Mouse (Mus musculus): ENCODE measurements around the gene Gm17660. TPM values are rescaled to one million over a fixed set of nuclear protein-coding genes. Genes with fewer than 3 reads are reported as not detected.

The Gm17660 gene
- polyA plus RNA-seq, 1 experiment from 2014 or later, result not detected

DNA sequence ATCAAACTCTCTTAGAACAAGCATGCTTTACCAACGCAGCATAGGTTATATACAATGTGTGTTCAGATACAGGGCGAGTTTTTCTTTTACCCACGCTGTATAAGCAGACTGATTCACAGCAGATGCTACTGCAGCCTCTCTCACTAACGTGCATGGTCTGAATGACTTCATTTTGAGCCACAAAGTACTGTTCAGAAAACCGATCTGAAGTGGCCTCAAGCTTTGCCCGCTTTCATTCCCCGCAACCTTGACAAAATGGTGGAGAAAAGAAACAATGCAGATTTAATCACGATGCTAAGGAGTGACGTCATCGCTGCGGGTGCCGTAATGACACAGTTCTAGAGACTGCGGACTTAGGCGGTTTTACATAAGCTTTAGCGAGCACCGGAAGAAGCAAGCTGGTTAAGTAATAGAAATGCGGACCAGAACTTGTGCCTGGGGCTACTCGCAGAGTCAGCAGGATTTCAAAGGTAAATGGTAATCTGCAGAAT lies 31.5 kb upstream of the Gm17660 start:
- peak overlapping the region; percentile 9 for H3K4me2 ChIP-seq (replicated peaks; ENCODE audit: low read depth)
- no peak overlapping the region for H3K4me3 ChIP-seq (ENCODE audit: low read depth, low read length)
- WGBS, result 20% methylated on average over 18 of the region's 18 CpGs
- DNase-seq (ENCODE audit: low spot score) (no peak), ATAC-seq (ENCODE audit: low FRiP score, low TSS enrichment) (0 out of 2 replicates have a peak, but pooled peaks have one; percentile 21)
- H3K9me3 ChIP-seq (ENCODE audit: control insufficient read depth, low read length), result no peaks in the 10 kb centered on the region
- no peak overlapping the region for H3K9ac ChIP-seq (ENCODE audit: low read length)
- H3K4me1 ChIP-seq (replicated peaks; ENCODE audit: control insufficient read depth, insufficient read depth), result no peaks in the 10 kb centered on the region; the same call in 1 of the 2 replicates
- TF ChIP-seq EP300 (optimal IDR thresholded peaks at IDR 0.05) (no peak), CTCF (IDR thresholded peaks at IDR 0.05; ENCODE audit: low read depth) (no peak)
- H3K27ac ChIP-seq (replicated peaks), result peak overlapping the region; percentile 88
- H3K27me3 ChIP-seq (ENCODE audit: control insufficient read depth, insufficient read depth, low read length), result no peaks in the 10 kb centered on the region
- H3K36me3 ChIP-seq (ENCODE audit: control insufficient read depth, insufficient read depth, low read length), result no peaks in the 10 kb centered on the region

DNA sequence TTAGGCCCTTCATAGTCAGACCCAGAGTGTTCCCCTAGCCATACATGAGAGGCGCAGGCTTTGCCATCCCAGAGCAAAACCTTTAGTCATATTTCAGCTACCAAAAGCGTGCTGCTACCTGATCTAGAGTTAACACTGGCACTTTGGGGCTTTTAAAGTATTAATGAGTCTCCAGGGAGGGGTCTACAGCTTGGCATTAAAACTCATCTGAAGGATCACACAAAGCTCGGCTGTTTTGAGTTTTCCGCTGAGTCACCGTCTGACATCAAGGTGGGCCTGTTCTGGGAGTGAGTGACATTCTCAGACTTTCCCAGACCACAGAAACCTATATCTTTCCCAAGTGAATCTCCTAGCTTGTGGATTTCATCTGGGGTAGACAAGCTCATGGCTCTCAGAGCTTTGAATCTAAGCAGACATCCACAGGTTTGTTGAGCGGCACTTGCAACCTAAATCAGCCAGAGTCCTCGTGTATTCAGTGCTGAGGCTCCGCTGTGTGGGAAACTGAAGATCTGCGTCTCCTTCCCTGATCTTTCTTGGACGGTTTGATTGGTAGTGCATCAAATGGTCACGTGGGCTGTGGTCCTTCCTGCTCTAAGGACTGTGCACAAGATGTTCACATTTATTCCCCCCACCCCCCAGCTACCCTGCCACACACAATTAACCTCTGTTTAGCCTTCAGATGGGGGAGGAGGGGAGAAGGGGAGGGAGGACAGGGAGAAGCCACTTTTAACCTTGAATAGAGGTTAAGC lies 30.9 kb upstream of the Gm17660 start:
- no peaks in the 10 kb centered on the region for H3K27me3 ChIP-seq (ENCODE audit: control insufficient read depth, insufficient read depth, low read length)
- peak overlapping the region; percentile 9 for H3K4me2 ChIP-seq (replicated peaks; ENCODE audit: low read depth)
- ATAC-seq (ENCODE audit: low FRiP score, low TSS enrichment) (peak; percentile 37; the same call in 1 of the 2 replicates), DNase-seq (ENCODE audit: low spot score) (no peak)
- TF ChIP-seq CTCF (IDR thresholded peaks at IDR 0.05; ENCODE audit: low read depth) (no peak), EP300 (optimal IDR thresholded peaks at IDR 0.05) (peak; percentile 18)
- H3K36me3 ChIP-seq (ENCODE audit: control insufficient read depth, insufficient read depth, low read length), result no peaks in the 10 kb centered on the region
- H3K9ac ChIP-seq (ENCODE audit: low read length), result no peak overlapping the region
- peak overlapping the region; percentile 88 for H3K27ac ChIP-seq (replicated peaks)
- no peak overlapping the region for H3K4me3 ChIP-seq (ENCODE audit: low read depth, low read length)
- WGBS, result 59% methylated on average over 11 of the region's 11 CpGs
- H3K4me1 ChIP-seq (replicated peaks; ENCODE audit: control insufficient read depth, insufficient read depth), result no peaks in the 10 kb centered on the region; the same call in 1 of the 2 replicates
- H3K9me3 ChIP-seq (ENCODE audit: control insufficient read depth, low read length), result no peaks in the 10 kb centered on the region

- Histone ChIP-seq H3K4me1 (replicated peaks; ENCODE audit: control insufficient read depth, insufficient read depth) (no peaks in the 10 kb centered on the region), H3K27ac (replicated peaks) (no peak overlapping the region), H3K4me3 (ENCODE audit: low read depth, low read length) (no peak overlapping the region), H3K27me3 (ENCODE audit: control insufficient read depth, insufficient read depth, low read length) (no peaks in the 10 kb centered on the region), H3K9ac (ENCODE audit: low read length) (no peak overlapping the region), H3K9me3 (ENCODE audit: control insufficient read depth, low read length) (no peaks in the 10 kb centered on the region), H3K36me3 (ENCODE audit: control insufficient read depth, insufficient read depth, low read length) (no peaks in the 10 kb centered on the region), H3K4me2 (replicated peaks; ENCODE audit: low read depth) (no peak overlapping the region)
- DNase-seq (ENCODE audit: low spot score) (no peak), ATAC-seq (ENCODE audit: low FRiP score, low TSS enrichment) (no peak)
- WGBS, result 73% methylated on average over 2 of the region's 2 CpGs
- TF ChIP-seq CTCF (IDR thresholded peaks at IDR 0.05; ENCODE audit: low read depth), result no peak
- TF ChIP-seq EP300 (optimal IDR thresholded peaks at IDR 0.05), result no peak
Observed at GRCm38 (mm10) chr5:104104111-104104510, 26.7 kb upstream of the Gm17660 start.

- Histone ChIP-seq H3K9me3 (ENCODE audit: control insufficient read depth, low read length) (no peaks in the 10 kb centered on the region), H3K36me3 (ENCODE audit: control insufficient read depth, insufficient read depth, low read length) (no peaks in the 10 kb centered on the region), H3K9ac (ENCODE audit: low read length) (no peak overlapping the region), H3K27ac (replicated peaks) (no peak overlapping the region), H3K4me3 (ENCODE audit: low read depth, low read length) (no peak overlapping the region), H3K4me1 (replicated peaks; ENCODE audit: control insufficient read depth, insufficient read depth) (no peaks in the 10 kb centered on the region), H3K27me3 (ENCODE audit: control insufficient read depth, insufficient read depth, low read length) (no peaks in the 10 kb centered on the region), H3K4me2 (replicated peaks; ENCODE audit: low read depth) (no peak overlapping the region)
- DNase-seq (ENCODE audit: low spot score) (no peak), ATAC-seq (ENCODE audit: low FRiP score, low TSS enrichment) (no peak)
- no peak for TF ChIP-seq CTCF (IDR thresholded peaks at IDR 0.05; ENCODE audit: low read depth)
- WGBS, result 40% methylated on average over 4 of the region's 4 CpGs
Observed at GRCm38 (mm10) chr5:104103171-104103570, 25.8 kb upstream of the Gm17660 start.

- DNase-seq (ENCODE audit: low spot score) (no peak), ATAC-seq (ENCODE audit: low FRiP score, low TSS enrichment) (no peak)
- Histone ChIP-seq H3K9ac (ENCODE audit: low read length) (no peak overlapping the region), H3K4me1 (replicated peaks; ENCODE audit: control insufficient read depth, insufficient read depth) (no peaks in the 10 kb centered on the region), H3K27me3 (ENCODE audit: control insufficient read depth, insufficient read depth, low read length) (no peaks in the 10 kb centered on the region), H3K9me3 (ENCODE audit: control insufficient read depth, low read length) (no peaks in the 10 kb centered on the region), H3K36me3 (ENCODE audit: control insufficient read depth, insufficient read depth, low read length) (no peaks in the 10 kb centered on the region), H3K4me2 (replicated peaks; ENCODE audit: low read depth) (no peak overlapping the region), H3K4me3 (ENCODE audit: low read depth, low read length) (no peak overlapping the region), H3K27ac (replicated peaks) (0 out of 2 replicates have a peak overlapping the region, but pooled peaks have one; percentile 8)
- no peak for TF ChIP-seq EP300 (optimal IDR thresholded peaks at IDR 0.05)
- no peak for TF ChIP-seq CTCF (IDR thresholded peaks at IDR 0.05; ENCODE audit: low read depth)
- WGBS, result 44% methylated on average over 10 of the region's 10 CpGs
Observed at GRCm38 (mm10) chr5:104101678-104102531, 24.5 kb upstream of the Gm17660 start.
